Mouse (Mus musculus) heart, postnatal 10 days (tissue): Measurements from ENCODE around the gene Slc15a1. TPM values are rescaled to one million over a fixed set of nuclear protein-coding genes. Genes with fewer than 3 reads are reported as not detected.
A peak's percentile ranks its signal among the peaks of the same experiment; 100 is the strongest.
"Not testable (repeated sequence)": the region's sequence is repeated elsewhere in the genome, so short reads cannot be mapped to it uniquely, and the experiment has no call there.

ENCODE experiments used
- DNase-seq, 2 experiments: peaks; one replicate each; pipeline ENCODE4 v3.0.0; 2021
- intact Hi-C: fragments of 180-260 bp; cut with DNase I; formaldehyde crosslinking; loops from one replicate; pipeline ENCODE4 v1.15.1; 2025
- total RNA-seq, 2 experiments: library from RNA; stranded (reverse); gene quantifications; 2 replicates each; pipeline ENCODE4 v1.2.3; 2021

The Slc15a1 gene
- total RNA-seq, 2 experiments from 2014 or later = not detected

DNA sequence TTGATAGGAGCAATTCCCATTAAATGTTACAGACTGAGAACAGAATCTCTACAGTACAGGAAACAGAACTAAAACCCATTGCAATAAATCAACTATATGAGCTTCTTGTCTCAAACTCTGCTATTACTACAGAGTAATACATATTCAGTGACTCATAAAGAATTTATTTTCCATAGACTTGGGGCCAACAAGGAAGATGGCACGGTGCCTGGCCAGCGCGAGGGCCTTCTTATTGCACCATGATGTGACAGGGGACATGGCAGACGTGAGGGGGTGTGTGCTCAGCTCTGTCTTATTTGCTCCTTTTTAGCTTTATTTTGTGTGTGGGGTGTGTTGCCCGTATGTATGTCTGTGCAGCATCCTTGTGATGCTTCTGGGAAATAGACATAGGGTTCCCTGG, 87.5 kb downstream of the Slc15a1 start:
- peak in 1 of 2 experiments; percentile 12 for DNase-seq
- intact Hi-C loops = no loop called here

DNA sequence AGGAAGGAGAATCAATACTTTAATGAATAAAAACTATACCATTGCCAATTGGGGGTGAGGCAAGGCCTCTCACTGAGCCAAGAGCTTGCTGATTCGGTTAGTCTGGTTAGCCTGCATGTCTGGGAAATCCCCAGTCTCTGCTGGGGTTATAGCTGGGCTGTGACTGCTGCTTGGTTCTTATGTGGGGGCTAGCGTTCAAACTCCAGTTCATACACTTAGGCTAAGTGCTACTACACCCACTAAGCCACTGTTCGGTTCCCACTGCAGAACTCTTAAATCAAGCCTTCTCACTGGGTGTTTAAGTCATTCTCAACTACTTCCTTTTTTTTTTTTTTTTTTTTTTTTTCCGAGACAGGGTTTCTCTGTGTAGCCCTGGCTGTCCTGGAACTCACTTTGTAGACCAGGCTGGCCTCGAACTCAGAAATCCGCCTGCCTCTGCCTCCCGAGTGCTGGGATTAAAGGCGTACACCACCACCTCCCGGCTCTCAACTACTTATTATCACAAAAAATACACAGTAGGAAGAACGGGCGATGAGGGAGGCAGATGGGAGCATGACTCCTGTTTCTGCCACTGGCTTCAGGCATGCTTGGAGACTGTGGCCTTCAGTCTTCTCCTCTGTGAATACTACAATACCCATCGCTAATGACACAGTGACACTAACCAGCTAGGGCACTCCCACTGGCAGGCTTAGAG, 88.3 kb downstream of the Slc15a1 start:
- DNase-seq = no peak
- intact Hi-C loops = no loop called here

DNA sequence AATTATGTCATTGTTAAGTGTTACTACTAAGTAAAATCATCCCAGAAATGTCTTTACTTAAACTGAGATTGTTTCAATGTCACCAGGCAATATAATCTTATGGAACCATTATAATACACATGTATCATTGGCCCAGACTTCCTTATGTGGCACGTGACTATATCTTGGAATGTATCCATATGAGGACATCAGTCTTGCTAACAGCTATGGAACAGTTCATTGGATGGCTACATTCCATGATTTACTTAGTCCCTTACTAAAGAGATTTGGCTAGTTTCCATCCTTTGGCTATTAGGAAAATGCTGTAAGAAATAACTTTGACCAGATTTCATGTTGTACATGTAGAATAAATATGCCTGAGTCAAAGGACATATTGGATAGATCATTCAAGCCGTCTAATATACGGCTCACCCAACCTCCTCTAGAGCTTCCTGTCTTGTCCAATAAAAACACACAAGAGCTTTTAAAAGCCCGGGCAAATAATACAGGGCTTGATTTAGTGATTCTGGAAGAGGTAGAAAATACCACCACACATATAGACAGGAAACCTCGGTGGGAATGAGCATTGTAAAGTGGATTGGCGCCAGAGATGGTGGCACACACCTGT, 90.3 kb downstream of the Slc15a1 start:
- intact Hi-C loops = no loop called here
- DNase-seq = no peak

DNA sequence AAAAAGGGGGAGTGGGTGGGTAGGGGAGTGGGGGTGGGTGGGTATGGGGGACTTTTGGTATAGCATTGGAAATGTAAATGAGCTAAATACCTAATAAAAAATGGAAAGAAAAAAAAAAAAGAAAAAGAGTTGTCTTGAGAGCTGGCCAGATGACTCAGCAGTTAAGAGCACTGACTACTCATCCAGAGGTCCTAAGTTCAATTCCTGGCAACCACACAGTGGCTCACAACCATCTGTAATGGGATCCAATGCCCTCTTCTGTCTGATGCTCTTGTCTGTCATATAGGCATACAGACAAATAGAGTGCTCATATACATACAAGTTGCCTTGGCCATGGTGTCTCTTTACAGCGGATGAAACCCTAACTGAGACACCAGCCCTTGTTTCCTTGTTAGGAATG, 91.3 kb downstream of the Slc15a1 start:
- DNase-seq, intact Hi-C loops: not testable (repeated sequence)

Other genes with a start within 250 kb of the Slc15a1 start
- gene Stk24, start 125.2 kb downstream of the Slc15a1 start, total RNA-seq = 10 to 100 TPM; 86.3 to 96.3 TPM